Comparison of ENCODE assay signal across 8 mouse cellular contexts in the genomic region with DNA sequence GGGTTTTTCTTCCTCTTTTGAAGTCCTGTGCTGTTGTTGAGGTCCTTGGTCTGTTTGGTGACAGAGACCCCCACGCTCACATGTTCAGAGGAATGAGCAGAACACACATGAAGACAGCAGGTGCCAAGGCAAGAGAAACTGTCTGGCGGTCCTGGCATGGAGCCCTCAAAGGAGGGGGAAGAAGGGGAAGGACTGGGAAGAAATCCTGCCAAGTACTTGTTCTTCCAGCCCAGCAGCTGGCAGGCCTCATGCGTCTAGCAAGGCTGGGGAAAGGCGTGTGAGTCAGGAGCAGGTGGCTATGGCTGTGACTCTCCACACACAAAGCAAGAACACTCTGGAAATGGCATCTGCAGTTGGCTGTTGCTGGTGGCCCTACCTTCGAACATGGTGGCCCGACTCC. TPM values are rescaled to one million over a fixed set of nuclear protein-coding genes. Genes with fewer than 3 reads are reported as not detected.
DNase-seq lines count a peak whose midpoint lies in the region; ATAC-seq and TF ChIP-seq lines count a peak whose summit lies in the region.

No protein-coding gene starts in this region.

- no peaks in the 10 kb centered on the region for H3K27me3 ChIP-seq in kidney, adult 2 months (replicated peaks; ENCODE audit: control insufficient read depth, insufficient read depth, low read length)
- no peaks in the 10 kb centered on the region; the same call in 1 of the 2 replicates for H3K27me3 ChIP-seq in lung, embryonic 16.5 days (ENCODE audit: control insufficient read depth, insufficient read depth, low read depth, low read length)

- no peak overlapping the region for H3K9ac ChIP-seq in lung, embryonic 16.5 days (ENCODE audit: low read length)

- peak; percentile 84 for ATAC-seq in lung, embryonic 16.5 days (ENCODE audit: low read depth)
- ATAC-seq in erythroid progenitor cell, adult 5-6 weeks (replicated peaks; ENCODE audit: low FRiP score, poor library complexity, severe bottlenecking) = no peak

- H3K4me3 ChIP-seq in kidney, adult 2 months (ENCODE audit: insufficient read depth, low read depth, low read length) = no peak overlapping the region
- no peak overlapping the region for H3K4me3 ChIP-seq in lung, embryonic 16.5 days (ENCODE audit: low read length)

- H3K36me3 ChIP-seq in kidney, adult 2 months (ENCODE audit: control insufficient read depth, insufficient read depth, low read length) = no peaks in the 10 kb centered on the region
- no peaks in the 10 kb centered on the region for H3K36me3 ChIP-seq in lung, embryonic 16.5 days (ENCODE audit: control insufficient read depth, insufficient read depth, low read length)

- TF ChIP-seq POLR2A in kidney, adult 2 months (IDR thresholded peaks at IDR 0.05; ENCODE audit: low read depth, low read length) = no peak

- no peaks in the 10 kb centered on the region for H3K4me1 ChIP-seq in kidney, adult 2 months (ENCODE audit: control insufficient read depth, insufficient read depth, low read length)
- H3K4me1 ChIP-seq in lung, embryonic 16.5 days (replicated peaks; ENCODE audit: control insufficient read depth, insufficient read depth, low read length) = peaks cover 3% of the 10 kb centered on the region; the same call in 1 of the 2 replicates

- no peaks in the 10 kb centered on the region for H3K9me3 ChIP-seq in lung, embryonic 16.5 days (ENCODE audit: control insufficient read depth, low read length)

- WGBS in kidney, adult 2 months = 54% methylated on average over 6 of the region's 6 CpGs
- 39% methylated on average over 6 of the region's 6 CpGs for WGBS in lung, embryonic 16.5 days

- no peak overlapping the region for H3K4me2 ChIP-seq in lung, embryonic 16.5 days (ENCODE audit: low read depth, low read length)

- intact Hi-C loops in heart, postnatal 25 days (cut with DNase I) = no loop called here

- H3K27ac ChIP-seq in kidney, adult 2 months (ENCODE audit: insufficient read depth, low read depth, low read length) = no peak overlapping the region
- H3K27ac ChIP-seq in lung, embryonic 16.5 days (ENCODE audit: low read length) = no peak overlapping the region

- peak; percentile 64 for DNase-seq in kidney, postnatal 10 days
- no peak for DNase-seq in kidney, adult 2 months
- DNase-seq in fibroblast of lung, adult 2 months (ENCODE audit: low read depth) = peak; percentile 60
- peak; percentile 67 for DNase-seq in heart, postnatal 25 days (ENCODE audit: low spot score)
- peak; percentile 72 for DNase-seq in testis, postnatal 14 days (ENCODE audit: low spot score)
- DNase-seq in liver = no peak

- TF ChIP-seq CTCF in kidney, adult 2 months (conservative IDR thresholded peaks at IDR 0.05; ENCODE audit: insufficient read depth, insufficient read length, low read depth, low read length) = no peak

RNA-seq across cellular contexts. Expression of a gene that starts 12.3 kb away (rescaled TPM):
- 17.1 and 17.7 TPM in 2 replicates for polyA plus RNA-seq in kidney, adult 2 months (2012; rRNA removed)
- total RNA-seq in heart, postnatal 25 days (2021) = under 1 TPM in 1 of 2 experiments, not detected in 1; 0.50 TPM
- 0.79 and 0.99 TPM in 2 replicates for polyA plus RNA-seq in lung, embryonic 16.5 days (2015; fragmentation: Nextera tagmentation; extraction: Ambion mirVana)
- total RNA-seq in erythroid progenitor cell, adult 5-6 weeks (2015; ENCODE audit: low replicate concordance) = not detected in 2 replicates
- not detected in 2 replicates for total RNA-seq in erythroid progenitor cell, adult 5-6 weeks (2017; ENCODE audit: low replicate concordance)

RNA-seq across cellular contexts. Expression of a gene that starts 13.7 kb away (rescaled TPM):
- polyA plus RNA-seq in kidney, adult 2 months (2012; rRNA removed) = 7.2 and 10.7 TPM in 2 replicates
- total RNA-seq in heart, postnatal 25 days (2021) = 1 to 10 TPM; 2.0 to 2.7 TPM
- polyA plus RNA-seq in lung, embryonic 16.5 days (2015; fragmentation: Nextera tagmentation; extraction: Ambion mirVana) = 3.3 and 3.8 TPM in 2 replicates
- total RNA-seq in erythroid progenitor cell, adult 5-6 weeks (2015; ENCODE audit: low replicate concordance) = not detected in 2 replicates
- not detected in 2 replicates for total RNA-seq in erythroid progenitor cell, adult 5-6 weeks (2017; ENCODE audit: low replicate concordance)

RNA-seq across cellular contexts. Expression of a gene that starts 29.1 kb away (rescaled TPM):
- polyA plus RNA-seq in kidney, adult 2 months (2012; rRNA removed) = 21.4 and 33.1 TPM in 2 replicates
- total RNA-seq in heart, postnatal 25 days (2021) = 1 to 10 TPM; 1.5 to 2.1 TPM
- 5.8 and 8.2 TPM in 2 replicates for polyA plus RNA-seq in lung, embryonic 16.5 days (2015; fragmentation: Nextera tagmentation; extraction: Ambion mirVana)
- 11.5 and 21.0 TPM in 2 replicates for total RNA-seq in erythroid progenitor cell, adult 5-6 weeks (2015; ENCODE audit: low replicate concordance)
- 9.9 and 10.7 TPM in 2 replicates for total RNA-seq in erythroid progenitor cell, adult 5-6 weeks (2017; ENCODE audit: low replicate concordance)

RNA-seq across cellular contexts. Expression of a gene that starts 29.2 kb away (rescaled TPM):
- 14.0 and 22.4 TPM in 2 replicates for polyA plus RNA-seq in kidney, adult 2 months (2012; rRNA removed)
- 10 to 100 TPM in 1 of 2 experiments, 1 to 10 TPM in 1; 9.0 to 10.5 TPM for total RNA-seq in heart, postnatal 25 days (2021)
- polyA plus RNA-seq in lung, embryonic 16.5 days (2015; fragmentation: Nextera tagmentation; extraction: Ambion mirVana) = 74.3 and 87.5 TPM in 2 replicates
- 2.9 and 10.5 TPM in 2 replicates for total RNA-seq in erythroid progenitor cell, adult 5-6 weeks (2015; ENCODE audit: low replicate concordance)
- 5.8 and 11.2 TPM in 2 replicates for total RNA-seq in erythroid progenitor cell, adult 5-6 weeks (2017; ENCODE audit: low replicate concordance)

RNA-seq across cellular contexts. Expression of a gene that starts 53.6 kb away (rescaled TPM):
- polyA plus RNA-seq in kidney, adult 2 months (2012; rRNA removed) = 3.6 and 4.7 TPM in 2 replicates
- 10 to 100 TPM; 28.3 to 31.4 TPM for total RNA-seq in heart, postnatal 25 days (2021)
- polyA plus RNA-seq in lung, embryonic 16.5 days (2015; fragmentation: Nextera tagmentation; extraction: Ambion mirVana) = 7.8 and 9.1 TPM in 2 replicates
- total RNA-seq in erythroid progenitor cell, adult 5-6 weeks (2015; ENCODE audit: low replicate concordance) = not detected in 2 replicates
- not detected in 2 replicates for total RNA-seq in erythroid progenitor cell, adult 5-6 weeks (2017; ENCODE audit: low replicate concordance)

Comparison
In these comparisons a context has a peak if more than half of its experiments do, and no peak if none do; other contexts are left out.
1. DNase-seq: peak in kidney, postnatal 10 days (single experiment), fibroblast of lung, adult 2 months (single experiment), heart, postnatal 25 days (single experiment) and testis, postnatal 14 days (single experiment); none in kidney, adult 2 months (single experiment) and liver (single experiment).